11 mouse cellular contexts compared by ENCODE assay signal in the genomic region with DNA sequence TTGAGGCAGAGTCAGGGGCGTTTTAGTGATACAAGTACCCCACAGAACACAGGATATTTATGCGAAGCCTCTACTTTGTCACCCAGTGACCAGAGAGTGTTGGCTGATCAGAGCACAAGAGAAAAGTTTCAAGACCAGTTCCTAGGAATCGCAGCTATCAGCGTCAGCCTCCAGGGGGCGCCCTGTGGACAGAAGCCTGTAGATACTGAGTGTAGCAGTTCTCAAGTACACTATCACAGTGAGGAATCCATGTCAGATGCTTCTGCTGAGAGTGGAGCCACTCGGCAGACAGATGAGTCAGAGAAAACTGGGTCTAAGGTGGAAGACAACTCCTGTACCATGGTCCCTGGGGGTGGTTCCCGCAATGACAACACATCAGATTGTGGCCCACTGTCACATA.
DNase-seq lines count a peak whose midpoint lies in the region; ATAC-seq lines count a peak whose summit lies in the region.
"Had no signal": no experiment of that assay in that cellular context is flagged by ENCODE, and none has a peak within 500 bp of the region (broad histone marks: within the 10 kb centered on the region; RNA-seq: fewer than 3 reads in every experiment).

No protein-coding gene starts in this region.

- H3K9ac ChIP-seq in hindbrain, embryonic 12.5 days = no peak overlapping the region
- H3K9ac ChIP-seq: embryonic facial prominence, embryonic 12.5 days; limb, embryonic 13.5 days; stomach, embryonic 15.5 days had no signal

- WGBS in hindbrain, embryonic 10.5 days = 65% methylated on average over 7 of the region's 7 CpGs
- WGBS in hindbrain, embryonic 12.5 days = 66% methylated on average over 7 of the region's 7 CpGs
- 67% methylated on average over 7 of the region's 7 CpGs for WGBS in embryonic facial prominence, embryonic 10.5 days

- peaks cover 71% of the 10 kb centered on the region for H3K36me3 ChIP-seq in hindbrain, embryonic 10.5 days
- H3K36me3 ChIP-seq in hindbrain, embryonic 12.5 days = peaks cover 74% of the 10 kb centered on the region
- peaks cover 58% of the 10 kb centered on the region for H3K36me3 ChIP-seq in embryonic facial prominence, embryonic 10.5 days (replicated peaks)
- H3K36me3 ChIP-seq: stomach, embryonic 15.5 days had no signal

- no peak overlapping the region for H3K27ac ChIP-seq in hindbrain, embryonic 10.5 days
- no peak overlapping the region for H3K27ac ChIP-seq in hindbrain, embryonic 12.5 days
- H3K27ac ChIP-seq in embryonic facial prominence, embryonic 10.5 days (replicated peaks) = no peak overlapping the region
- H3K27ac ChIP-seq: embryonic facial prominence, embryonic 12.5 days; limb, embryonic 13.5 days; stomach, embryonic 15.5 days had no signal

- H3K4me3 ChIP-seq in hindbrain, embryonic 10.5 days = no peak overlapping the region
- H3K4me3 ChIP-seq in hindbrain, embryonic 12.5 days = no peak overlapping the region
- H3K4me3 ChIP-seq in embryonic facial prominence, embryonic 10.5 days = no peak overlapping the region
- H3K4me3 ChIP-seq: embryonic facial prominence, embryonic 12.5 days; limb, embryonic 13.5 days; stomach, embryonic 15.5 days had no signal

- no peak for ATAC-seq in hindbrain, embryonic 12.5 days (ENCODE audit: low FRiP score)

- H3K4me1 ChIP-seq in hindbrain, embryonic 10.5 days (replicated peaks) = no peaks in the 10 kb centered on the region
- H3K4me1 ChIP-seq in hindbrain, embryonic 12.5 days = no peaks in the 10 kb centered on the region
- H3K4me1 ChIP-seq in embryonic facial prominence, embryonic 10.5 days = 0 out of 2 replicates have a peak, but pooled peaks cover 3% of the 10 kb centered on the region
- H3K4me1 ChIP-seq: embryonic facial prominence, embryonic 12.5 days; limb, embryonic 13.5 days; stomach, embryonic 15.5 days had no signal

- H3K27me3 ChIP-seq in hindbrain, embryonic 10.5 days (ENCODE audit: insufficient read depth, poor library complexity, severe bottlenecking) = no peaks in the 10 kb centered on the region
- H3K27me3 ChIP-seq in hindbrain, embryonic 12.5 days = no peaks in the 10 kb centered on the region
- no peaks in the 10 kb centered on the region for H3K27me3 ChIP-seq in embryonic facial prominence, embryonic 10.5 days (replicated peaks; ENCODE audit: low read depth, poor library complexity, severe bottlenecking)
- H3K27me3 ChIP-seq: embryonic facial prominence, embryonic 12.5 days; limb, embryonic 13.5 days; stomach, embryonic 15.5 days had no signal

- H3K4me2 ChIP-seq in hindbrain, embryonic 12.5 days (replicated peaks) = no peak overlapping the region
- H3K4me2 ChIP-seq: embryonic facial prominence, embryonic 12.5 days; limb, embryonic 13.5 days; stomach, embryonic 15.5 days had no signal

- peak; percentile 43 for DNase-seq in hindbrain, embryonic 10.5 days (ENCODE audit: low spot score)
- peak; percentile 11 for DNase-seq in CD4-positive helper T cell, adult 2 months (ENCODE audit: low read depth, low spot score)
- DNase-seq in adrenal gland, postnatal 25 days = peak; percentile 63
- DNase-seq in embryonic facial prominence, embryonic 10.5 days (ENCODE audit: low spot score) = peak; percentile 57
- peak; percentile 36 to 67 for DNase-seq in layer of hippocampus, adult 18-20 months (ENCODE audit: low spot score in 2 of 2)
- DNase-seq in lung, postnatal 4 days = peak; percentile 57 to 63
- peak; percentile 52 for DNase-seq in thymus, postnatal 25 days

- no peaks in the 10 kb centered on the region for H3K9me3 ChIP-seq in hindbrain, embryonic 10.5 days
- no peaks in the 10 kb centered on the region for H3K9me3 ChIP-seq in hindbrain, embryonic 12.5 days (replicated peaks)
- no peaks in the 10 kb centered on the region for H3K9me3 ChIP-seq in embryonic facial prominence, embryonic 10.5 days
- H3K9me3 ChIP-seq: embryonic facial prominence, embryonic 12.5 days; limb, embryonic 13.5 days; stomach, embryonic 15.5 days had no signal

Comparison
In these comparisons a context has a peak if more than half of its experiments do, and no peak if none do; other contexts are left out.
1. DNase-seq: peak in every context shown above with its lines; median percentile 63 in adrenal gland, postnatal 25 days; 60 in lung, postnatal 4 days; 57 in embryonic facial prominence, embryonic 10.5 days; 52 in thymus, postnatal 25 days; 52 in layer of hippocampus, adult 18-20 months; 43 in hindbrain, embryonic 10.5 days; 11 in CD4-positive helper T cell, adult 2 months.